Mouse (Mus musculus): ENCODE results near the gene Foxn3.

DNA sequence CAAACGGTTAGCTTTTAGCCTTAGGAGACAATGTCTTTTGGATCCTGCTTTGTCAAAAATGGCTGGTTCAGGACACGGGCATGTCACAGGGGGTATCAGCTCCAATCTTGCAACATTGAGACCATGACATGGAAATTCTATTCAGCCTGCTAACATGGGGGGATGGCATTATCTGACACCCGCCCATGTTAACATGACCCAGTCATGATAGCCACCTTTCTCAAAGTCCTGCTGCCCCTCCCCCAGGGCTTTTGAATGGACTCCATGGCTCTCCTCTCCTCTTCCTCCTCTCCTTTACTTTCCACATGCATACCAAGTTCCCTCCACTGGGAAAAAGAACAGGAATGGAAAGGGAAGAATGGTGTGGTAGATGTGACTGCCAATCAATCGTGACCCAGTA, 43.5 kb downstream of the Foxn3 start:
- TF ChIP-seq POLR2A (IDR thresholded peaks at IDR 0.05; ENCODE audit: control insufficient read depth, extremely low read depth, insufficient read depth, low read length, poor library complexity) = no peak
- no peak for TF ChIP-seq CTCF (IDR thresholded peaks at IDR 0.05; ENCODE audit: borderline replicate concordance, control insufficient read depth, extremely low read depth, insufficient read depth, low read length, poor library complexity)

All from thymus, adult 2 months (tissue).